8 mouse cellular contexts compared by ENCODE assay signal in genomic region chr4:120815163-120815562, GRCm38 (mm10). TPM values are rescaled to one million over a fixed set of nuclear protein-coding genes. Genes with fewer than 3 reads are reported as not detected.
A peak's percentile ranks its signal among the peaks of the same experiment; 100 is the strongest.
DNase-seq lines count a peak whose midpoint lies in the region; ATAC-seq and TF ChIP-seq lines count a peak whose summit lies in the region.

No protein-coding gene starts in this region.

- no peaks in the 10 kb centered on the region for H3K36me3 ChIP-seq in embryonic facial prominence, embryonic 14.5 days (ENCODE audit: control insufficient read depth, insufficient read depth, low read length)
- H3K36me3 ChIP-seq in intestine, embryonic 16.5 days (ENCODE audit: control insufficient read depth, insufficient read depth, low read length) = no peaks in the 10 kb centered on the region
- H3K36me3 ChIP-seq in neural tube, embryonic 12.5 days = no peaks in the 10 kb centered on the region

- H3K4me2 ChIP-seq in embryonic facial prominence, embryonic 14.5 days (ENCODE audit: low read depth, low read length) = peak overlapping the region; percentile 77
- peak overlapping the region; percentile 65 for H3K4me2 ChIP-seq in intestine, embryonic 16.5 days (ENCODE audit: low read depth, low read length)
- H3K4me2 ChIP-seq in neural tube, embryonic 12.5 days (replicated peaks) = peak overlapping the region; percentile 63

- peak overlapping the region; percentile 90 for H3K27ac ChIP-seq in layer of hippocampus, adult 2 months
- peak overlapping the region; percentile 70 for H3K27ac ChIP-seq in embryonic facial prominence, embryonic 14.5 days (replicated peaks; ENCODE audit: low read depth, low read length)
- peak overlapping the region; percentile 77 for H3K27ac ChIP-seq in intestine, embryonic 16.5 days (ENCODE audit: low read length)
- no peak overlapping the region; the same call in 1 of the 2 replicates for H3K27ac ChIP-seq in neural tube, embryonic 12.5 days

- no peaks in the 10 kb centered on the region for H3K27me3 ChIP-seq in embryonic facial prominence, embryonic 14.5 days (replicated peaks; ENCODE audit: control insufficient read depth, insufficient read depth, low read length)
- H3K27me3 ChIP-seq in intestine, embryonic 16.5 days (replicated peaks; ENCODE audit: control insufficient read depth, insufficient read depth, low read length) = no peaks in the 10 kb centered on the region
- no peaks in the 10 kb centered on the region for H3K27me3 ChIP-seq in neural tube, embryonic 12.5 days (replicated peaks)

- TF ChIP-seq CTCF in layer of hippocampus, adult 2 months (conservative IDR thresholded peaks at IDR 0.05) = no peak

- H3K9me3 ChIP-seq in embryonic facial prominence, embryonic 14.5 days (ENCODE audit: control insufficient read depth, low read length) = no peaks in the 10 kb centered on the region
- H3K9me3 ChIP-seq in intestine, embryonic 16.5 days (ENCODE audit: control insufficient read depth, low read length) = no peaks in the 10 kb centered on the region
- no peaks in the 10 kb centered on the region for H3K9me3 ChIP-seq in neural tube, embryonic 12.5 days

- peak overlapping the region; percentile 64 for H3K9ac ChIP-seq in embryonic facial prominence, embryonic 14.5 days (ENCODE audit: low read depth, low read length)
- H3K9ac ChIP-seq in intestine, embryonic 16.5 days (ENCODE audit: low read depth, low read length) = peak overlapping the region; percentile 74
- peak overlapping the region; percentile 51 for H3K9ac ChIP-seq in neural tube, embryonic 12.5 days

- H3K4me1 ChIP-seq in embryonic facial prominence, embryonic 14.5 days (ENCODE audit: control insufficient read depth, insufficient read depth, low read length) = peaks cover 41% of the 10 kb centered on the region
- peaks cover 22% of the 10 kb centered on the region for H3K4me1 ChIP-seq in intestine, embryonic 16.5 days (ENCODE audit: control insufficient read depth, insufficient read depth, low read length)
- H3K4me1 ChIP-seq in neural tube, embryonic 12.5 days = peaks cover 24% of the 10 kb centered on the region

- peak overlapping the region; percentile 73 for H3K4me3 ChIP-seq in layer of hippocampus, adult 2 months
- peak overlapping the region; percentile 54 for H3K4me3 ChIP-seq in embryonic facial prominence, embryonic 14.5 days (ENCODE audit: low read depth, low read length)
- peak overlapping the region; percentile 54 for H3K4me3 ChIP-seq in intestine, embryonic 16.5 days (ENCODE audit: low read length)
- H3K4me3 ChIP-seq in neural tube, embryonic 12.5 days = peak overlapping the region; percentile 45

- no peak for DNase-seq in layer of hippocampus, adult 2 months (ENCODE audit: low spot score in 2 of 2)
- no peak for DNase-seq in layer of hippocampus, postnatal 14 days (ENCODE audit: low spot score in 2 of 2)
- no peak for DNase-seq in embryonic facial prominence, embryonic 14.5 days (ENCODE audit: low spot score)
- DNase-seq in ovary, postnatal 14 days (ENCODE audit: low spot score) = no peak
- DNase-seq in adrenal gland, adult 2 months = no peak
- DNase-seq in spleen, postnatal 14 days (ENCODE audit: low spot score in 2 of 2) = no peak

- 8% methylated on average over 4 of the region's 4 CpGs for WGBS in embryonic facial prominence, embryonic 14.5 days
- WGBS in intestine, embryonic 16.5 days = 4% methylated on average over 4 of the region's 4 CpGs
- WGBS in neural tube, embryonic 12.5 days = 20% methylated on average over 4 of the region's 4 CpGs

- peak; percentile 20; the same call in 1 of the 2 replicates for ATAC-seq in embryonic facial prominence, embryonic 14.5 days (ENCODE audit: low read depth)
- peak; percentile 51 for ATAC-seq in intestine, embryonic 16.5 days
- ATAC-seq in neural tube, embryonic 12.5 days (ENCODE audit: low FRiP score, low read depth) = peak; percentile 49

RNA-seq across cellular contexts. Expression of gene Nfyc, which starts 16.2 kb away (rescaled TPM):
- 10 to 100 TPM; 46.4 to 47.1 TPM for total RNA-seq in layer of hippocampus, adult 2 months (2021)
- 10 to 100 TPM; 49.1 to 53.8 TPM for total RNA-seq in layer of hippocampus, postnatal 14 days (2021)
- 90.5 and 101 TPM in 2 replicates for polyA plus RNA-seq in embryonic facial prominence, embryonic 14.5 days (2014; fragmentation: Nextera tagmentation; extraction: Ambion mirVana)
- 82.0 and 85.8 TPM in 2 replicates for polyA plus RNA-seq in intestine, embryonic 16.5 days (2015; fragmentation: Nextera tagmentation; extraction: Ambion mirVana)
- 103 and 104 TPM in 2 replicates for polyA plus RNA-seq in neural tube, embryonic 12.5 days (2016; fragmentation: Nextera tagmentation; extraction: Ambion mirVana)
- total RNA-seq in adrenal gland, adult 2 months (2021) = 10 to 100 TPM; 43.0 to 59.0 TPM
- 169 and 171 TPM in 2 replicates for polyA plus RNA-seq in adrenal gland, adult 2 months (2012; rRNA removed)

RNA-seq across cellular contexts. Expression of gene Rims3, which starts 39.5 kb away (rescaled TPM):
- total RNA-seq in layer of hippocampus, adult 2 months (2021) = 10 to 100 TPM; 25.9 to 30.0 TPM
- 10 to 100 TPM; 17.5 to 24.7 TPM for total RNA-seq in layer of hippocampus, postnatal 14 days (2021)
- 3.4 and 3.9 TPM in 2 replicates for polyA plus RNA-seq in embryonic facial prominence, embryonic 14.5 days (2014; fragmentation: Nextera tagmentation; extraction: Ambion mirVana)
- polyA plus RNA-seq in intestine, embryonic 16.5 days (2015; fragmentation: Nextera tagmentation; extraction: Ambion mirVana) = 0.82 and 0.88 TPM in 2 replicates
- polyA plus RNA-seq in neural tube, embryonic 12.5 days (2016; fragmentation: Nextera tagmentation; extraction: Ambion mirVana) = 10.0 and 12.9 TPM in 2 replicates
- total RNA-seq in adrenal gland, adult 2 months (2021) = 10 to 100 TPM in 1 of 2 experiments, 1 to 10 TPM in 1; 5.8 to 11.0 TPM
- polyA plus RNA-seq in adrenal gland, adult 2 months (2012; rRNA removed) = 6.9 and 7.3 TPM in 2 replicates
